Mouse (Mus musculus): ENCODE results near the gene Gm17949.

Gm17949 gene

GRCm38 (mm10) chr17:57011236-57012141, at the start of gene Gm17949, which contains the start of gene Gtf2f1:
Gm17949 (plus strand) TSS chr17:57011469.
Gtf2f1 (minus strand) TSS chr17:57011288.
- peak; percentile 99 for DNase-seq (ENCODE audit: low read depth, low spot score)

- no peak for DNase-seq (ENCODE audit: low read depth, low spot score)
Measured at GRCm38 (mm10) chr17:56961880-56962279, 49.4 kb upstream of the Gm17949 start.

- no peak for DNase-seq (ENCODE audit: low read depth, low spot score)
Measured at GRCm38 (mm10) chr17:56962642-56963405, 48.4 kb upstream of the Gm17949 start.

- no peak for DNase-seq (ENCODE audit: low read depth, low spot score)
Measured at GRCm38 (mm10) chr17:56963646-56964045, 47.6 kb upstream of the Gm17949 start.

GRCm38 (mm10) chr17:56969321-56969720, 41.9 kb upstream of the Gm17949 start:
- DNase-seq (ENCODE audit: low read depth, low spot score) = no peak

GRCm38 (mm10) chr17:56970081-56970480, 41.2 kb upstream of the Gm17949 start:
- no peak for DNase-seq (ENCODE audit: low read depth, low spot score)

GRCm38 (mm10) chr17:56973956-56974707, 37.1 kb upstream of the Gm17949 start:
- DNase-seq (ENCODE audit: low read depth, low spot score) = no peak

GRCm38 (mm10) chr17:56974708-56975240, 36.5 kb upstream of the Gm17949 start:
- DNase-seq (ENCODE audit: low read depth, low spot score) = no peak

GRCm38 (mm10) chr17:56975391-56975790, 35.9 kb upstream of the Gm17949 start:
- no peak for DNase-seq (ENCODE audit: low read depth, low spot score)

GRCm38 (mm10) chr17:56976531-56977390, 34.5 kb upstream of the Gm17949 start:
- DNase-seq (ENCODE audit: low read depth, low spot score) = no peak

- DNase-seq (ENCODE audit: low read depth, low spot score) = no peak
Measured at GRCm38 (mm10) chr17:56979524-56979923, 31.7 kb upstream of the Gm17949 start.

- no peak for DNase-seq (ENCODE audit: low read depth, low spot score)
Measured at GRCm38 (mm10) chr17:56981049-56981448, 30.2 kb upstream of the Gm17949 start.

- no peak for DNase-seq (ENCODE audit: low read depth, low spot score)
Measured at GRCm38 (mm10) chr17:56982013-56982412, 29.3 kb upstream of the Gm17949 start, which contains the start of gene Acer1. Acer1 (minus strand) TSS chr17:56982126.

GRCm38 (mm10) chr17:56984886-56985285, 26.4 kb upstream of the Gm17949 start:
- no peak for DNase-seq (ENCODE audit: low read depth, low spot score)

- DNase-seq (ENCODE audit: low read depth, low spot score) = no peak
Measured at GRCm38 (mm10) chr17:56985656-56986055, 25.6 kb upstream of the Gm17949 start.

GRCm38 (mm10) chr17:56986105-56986805, 25.0 kb upstream of the Gm17949 start:
- DNase-seq (ENCODE audit: low read depth, low spot score) = no peak

GRCm38 (mm10) chr17:56988441-56988840, 22.8 kb upstream of the Gm17949 start:
- DNase-seq (ENCODE audit: low read depth, low spot score) = no peak

GRCm38 (mm10) chr17:56988921-56989430, 22.3 kb upstream of the Gm17949 start:
- no peak for DNase-seq (ENCODE audit: low read depth, low spot score)

- peak; percentile 43 for DNase-seq (ENCODE audit: low read depth, low spot score)
Measured at GRCm38 (mm10) chr17:56989467-56990114, 21.7 kb upstream of the Gm17949 start.

Measured in CD4-positive, CD25-positive, alpha-beta regulatory T cell, adult 2 months (primary cell).